Mouse (Mus musculus) right cerebral cortex, adult 2 months (tissue): ENCODE data around the gene Plcb3.

Experiments
- DNase-seq, 2 experiments: peaks; one replicate each; pipeline ENCODE4 v3.0.0; 2021 to 2022; ENCODE audit warnings: low spot score in 2 of 2

The Plcb3 gene

DNA sequence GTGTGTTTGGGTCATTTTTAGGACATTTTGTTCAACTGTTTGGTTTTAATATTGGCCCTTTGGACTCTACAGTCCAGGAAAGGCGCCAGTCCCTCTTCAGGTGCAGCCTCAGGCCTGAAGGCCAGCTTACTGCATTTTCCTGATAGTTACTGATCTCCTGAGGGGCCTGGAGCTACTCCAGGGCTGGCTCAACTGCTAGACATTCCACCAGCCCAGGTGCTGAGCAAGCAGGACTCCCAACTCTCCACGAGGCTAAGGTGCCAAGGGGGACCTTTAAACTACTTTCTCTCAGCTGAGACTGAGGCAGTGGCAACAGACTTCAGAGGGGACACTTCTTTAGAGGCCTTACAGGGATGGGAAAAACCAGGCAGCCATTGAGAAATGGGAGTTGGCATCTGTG lies 71.4 kb downstream of the Plcb3 start:
- DNase-seq = no peak

DNA sequence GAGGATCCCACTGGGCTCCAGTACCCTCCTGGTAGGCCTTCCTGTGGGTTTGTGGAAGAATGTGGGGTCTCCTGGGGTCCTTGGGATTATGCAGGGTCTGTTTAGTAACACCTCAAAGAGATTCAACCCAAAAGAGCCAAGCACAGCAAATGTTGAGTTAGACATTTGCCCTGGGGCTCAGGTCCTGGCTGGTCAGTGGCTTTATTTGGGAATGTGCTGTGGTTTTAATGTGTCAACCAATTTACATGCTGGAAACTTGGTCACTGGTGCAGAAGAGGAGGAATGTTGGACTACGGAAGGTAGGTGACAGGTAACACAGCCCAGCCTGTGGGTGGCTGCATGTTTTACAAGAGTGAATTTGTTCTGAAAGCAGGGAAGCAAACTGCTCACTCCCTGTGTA lies 73.2 kb downstream of the Plcb3 start:
- no peak for DNase-seq
